Mouse (Mus musculus) lung, adult 2 months (tissue): ENCODE measurements around the gene Wdr11.

Experiments
- CTCF ChIP-seq: fragments of 200-500 bp; IDR thresholded peaks from 2 replicates; pipeline ENCODE4 v1.5.1; 2011; ENCODE audit warnings: mild to moderate bottlenecking, low read length, control low read depth; ENCODE audit not compliant: insufficient read depth
- POLR2A ChIP-seq: fragments of 200-500 bp; IDR thresholded peaks from 2 replicates; pipeline ENCODE4 v1.6.1; 2011; ENCODE audit warnings: low read depth, mild to moderate bottlenecking, control low read depth, low read length, borderline replicate concordance; ENCODE audit errors: extremely low read depth

DNA sequence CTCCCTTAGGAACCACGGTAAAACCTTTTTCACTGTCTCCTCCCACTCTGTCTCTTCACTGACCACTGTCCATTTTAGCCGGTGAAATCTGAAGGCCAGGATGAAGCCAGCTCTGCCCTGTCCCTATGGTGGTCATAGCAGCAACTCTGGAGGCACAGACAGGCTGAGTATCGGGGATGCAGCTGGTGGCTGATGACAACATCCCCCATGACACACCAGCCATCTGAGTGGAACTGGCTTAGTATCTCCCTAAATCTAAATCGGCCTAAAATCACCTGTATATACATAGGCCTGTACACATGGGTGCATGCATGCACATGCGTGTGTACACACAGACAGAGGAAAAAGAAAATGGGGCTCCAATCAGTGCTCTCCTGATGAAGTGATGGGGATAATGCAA lies 93.7 kb downstream of the Wdr11 start:
- no peak for TF ChIP-seq CTCF
- TF ChIP-seq POLR2A, result no peak
